Mouse (Mus musculus) forebrain, embryonic 16.5 days (tissue): ENCODE results near the gene Igsf6. TPM values are rescaled to one million over a fixed set of nuclear protein-coding genes. Genes with fewer than 3 reads are reported as not detected.
"Not testable (repeated sequence)": the region's sequence is repeated elsewhere in the genome, so short reads cannot be mapped to it uniquely, and the experiment has no call there.

Experiments
- ATAC-seq: fragments of 200-750 bp; cut with Nextera tagmentation; 2 replicates; pipeline ENCODE4 v1.8.0; 2017; ENCODE audit warnings: mild to moderate bottlenecking, moderate library complexity
- H3K27ac ChIP-seq: fragments of 300-500 bp; sonication (generic); 2 replicates; pipeline ENCODE4 v1.5.1; 2014; ENCODE audit warnings: low read length, control low read depth
- H3K27me3 ChIP-seq: fragments of 300-500 bp; sonication (generic); replicated peaks from 2 replicates; pipeline ENCODE4 v1.6.1; 2014; ENCODE audit warnings: low read length; ENCODE audit not compliant: control insufficient read depth, insufficient read depth
- H3K36me3 ChIP-seq: fragments of 300-500 bp; sonication (generic); 2 replicates; pipeline ENCODE4 v1.6.1; 2014; ENCODE audit not compliant: control insufficient read depth, insufficient read depth
- H3K4me1 ChIP-seq: fragments of 300-500 bp; sonication (generic); replicated peaks from 2 replicates; pipeline ENCODE4 v1.6.1; 2014; ENCODE audit warnings: low read length; ENCODE audit not compliant: control insufficient read depth, insufficient read depth
- H3K4me2 ChIP-seq: fragments of 300-500 bp; sonication (generic); 2 replicates; pipeline ENCODE4 v1.6.1; 2014; ENCODE audit warnings: mild to moderate bottlenecking, low read length, control low read depth
- H3K4me3 ChIP-seq: fragments of 300-500 bp; sonication (generic); replicated peaks from 2 replicates; pipeline ENCODE4 v1.5.1; 2014; ENCODE audit warnings: mild to moderate bottlenecking, low read length, control low read depth
- H3K9ac ChIP-seq: fragments of 300-500 bp; sonication (generic); replicated peaks from 2 replicates; pipeline ENCODE4 v1.6.1; 2014; ENCODE audit warnings: low read depth, low read length, control low read depth
- H3K9me3 ChIP-seq: fragments of 300-500 bp; sonication (generic); 2 replicates; pipeline ENCODE4 v1.6.1; 2016; ENCODE audit warnings: low read length; ENCODE audit not compliant: control insufficient read depth
- WGBS: fragments of 180-500 bp; shearing (Covaris S2); extraction: QIAGEN DNeasy Blood & Tissue Kit; methylation state at CpG from one replicate; pipeline ENCODE4 v1.1.7; 2014; 5-methylcytosine and 5-hydroxymethylcytosine counted together
- polyA plus RNA-seq: library from polyadenylated mRNA; unstranded; fragments of >200 nt; fragmentation: Nextera tagmentation; extraction: Ambion mirVana; gene quantifications from 2 replicates; pipeline ENCODE4 v1.2.1, GENCODE M21; 2015

Gene Igsf6
- polyA plus RNA-seq, 1 experiment from 2014 or later: 0.77 TPM

DNA sequence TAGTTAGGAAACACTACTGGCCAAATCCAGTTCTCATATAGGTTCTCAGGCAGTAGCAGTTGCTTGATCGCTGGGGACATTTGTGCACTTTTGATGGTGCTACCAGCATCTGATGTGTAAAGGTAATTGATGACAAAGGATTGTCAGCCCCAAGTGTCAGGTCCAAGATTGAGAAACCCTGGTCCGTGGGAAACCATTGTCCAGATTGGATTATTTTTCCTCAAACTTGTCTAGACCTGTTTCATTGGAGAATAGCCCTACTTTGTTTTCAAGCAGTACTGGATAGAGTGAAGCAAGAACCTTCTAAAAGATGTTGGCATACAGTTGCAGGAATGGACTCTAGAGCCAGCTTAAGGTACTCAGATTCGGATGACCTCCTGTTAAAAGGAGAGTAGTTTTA, 31.4 kb downstream of the Igsf6 start:
- no peak overlapping the region for H3K9ac ChIP-seq
- H3K36me3 ChIP-seq: no peaks in the 10 kb centered on the region
- no peak for ATAC-seq
- H3K4me3 ChIP-seq: no peak overlapping the region
- no peak overlapping the region for H3K4me2 ChIP-seq
- H3K4me1 ChIP-seq: peaks cover 4% of the 10 kb centered on the region
- H3K9me3 ChIP-seq: no peaks in the 10 kb centered on the region
- H3K27me3 ChIP-seq: no peaks in the 10 kb centered on the region
- H3K27ac ChIP-seq: no peak overlapping the region
- 92% methylated on average over 3 of the region's 3 CpGs for WGBS

DNA sequence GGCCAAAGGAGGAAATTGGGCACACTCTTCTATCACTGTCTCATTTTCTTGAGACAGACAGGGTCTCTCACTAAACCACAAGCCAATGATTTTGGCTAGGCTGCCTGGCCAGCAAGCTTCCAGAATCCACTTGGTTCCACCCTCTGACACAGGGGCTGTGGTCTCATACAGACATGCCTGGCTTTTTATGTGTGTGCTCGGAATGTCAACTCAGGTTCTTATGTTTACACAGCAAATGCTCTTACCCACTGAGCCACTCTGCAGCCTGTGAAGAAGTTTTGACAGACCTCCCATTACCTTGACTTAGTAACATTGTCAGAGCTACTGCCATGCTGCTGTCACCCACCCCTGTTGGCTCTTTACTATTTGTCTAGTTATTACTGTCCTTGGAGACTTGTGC, 32.4 kb downstream of the Igsf6 start:
- no peak overlapping the region for H3K27ac ChIP-seq
- H3K4me2 ChIP-seq: no peak overlapping the region
- H3K9me3 ChIP-seq: no peaks in the 10 kb centered on the region
- H3K9ac ChIP-seq: no peak overlapping the region
- H3K4me3 ChIP-seq: no peak overlapping the region
- peaks cover 7% of the 10 kb centered on the region for H3K4me1 ChIP-seq
- H3K27me3 ChIP-seq: no peaks in the 10 kb centered on the region
- WGBS: 88% methylated on average over 1 of the region's 1 CpGs
- no peaks in the 10 kb centered on the region for H3K36me3 ChIP-seq
- ATAC-seq: no peak

DNA sequence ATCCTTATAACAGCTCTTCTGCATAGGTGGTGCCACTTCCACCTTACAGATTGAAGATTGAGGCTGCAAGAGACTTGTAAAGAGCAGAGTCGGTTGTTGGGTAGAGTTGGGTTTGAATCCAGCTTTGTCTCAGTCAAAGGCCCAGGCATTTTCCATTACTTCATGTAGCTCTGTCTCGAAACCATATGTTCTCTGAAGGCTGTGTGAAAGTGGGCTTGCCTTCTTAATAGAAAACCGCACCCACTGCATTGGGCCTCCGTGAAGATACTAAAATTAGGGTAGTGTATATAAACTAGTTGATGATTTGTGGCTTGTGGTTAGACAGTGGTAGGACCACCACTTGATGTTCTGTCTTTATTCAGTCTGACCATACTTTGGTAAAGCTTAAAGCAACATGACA, 33.8 kb downstream of the Igsf6 start:
- Histone ChIP-seq H3K4me2 (no peak overlapping the region), H3K27me3 (no peaks in the 10 kb centered on the region), H3K9ac (no peak overlapping the region), H3K27ac (no peak overlapping the region), H3K36me3 (no peaks in the 10 kb centered on the region), H3K9me3 (no peaks in the 10 kb centered on the region), H3K4me1 (peaks cover 16% of the 10 kb centered on the region), H3K4me3 (no peak overlapping the region)
- WGBS: 88% methylated on average over 4 of the region's 4 CpGs
- no peak for ATAC-seq

DNA sequence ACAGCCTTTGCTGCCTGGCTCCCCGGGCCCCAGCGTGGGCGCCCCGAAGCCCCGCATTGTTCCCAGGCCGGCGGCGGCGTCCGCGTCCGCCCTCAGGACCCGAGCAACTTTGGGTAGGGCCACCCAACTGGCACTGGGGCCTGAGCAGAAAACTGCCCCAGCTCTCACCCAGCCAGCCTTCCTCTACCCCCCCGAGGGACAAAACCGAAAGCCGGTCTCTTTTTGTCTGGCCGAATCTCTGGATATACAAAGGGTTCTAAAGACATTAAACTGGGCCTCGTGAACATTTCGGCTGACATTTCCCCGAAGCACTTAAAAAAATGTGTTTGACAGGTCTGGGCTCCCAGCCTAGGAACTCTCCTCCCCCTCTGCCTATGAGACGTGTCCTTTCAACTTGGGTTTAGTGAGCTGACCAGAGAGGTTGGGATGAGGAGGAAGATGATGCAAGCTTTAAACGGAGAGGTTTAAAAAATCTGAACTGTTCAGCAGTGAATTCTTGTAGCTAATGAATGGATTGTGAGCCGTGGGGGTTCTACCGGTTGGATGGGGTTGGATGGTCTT, 39.1 kb downstream of the Igsf6 start:
- Histone ChIP-seq H3K9ac (peak overlapping the region; percentile 99), H3K4me3 (peak overlapping the region; percentile 95), H3K9me3 (no peaks in the 10 kb centered on the region), H3K27ac (peak overlapping the region; percentile 97), H3K27me3 (peaks cover 4% of the 10 kb centered on the region; the same call in 1 of the 2 replicates), H3K4me2 (peak overlapping the region; percentile 79), H3K36me3 (no peaks in the 10 kb centered on the region), H3K4me1 (peaks cover 20% of the 10 kb centered on the region)
- peak; percentile 31 for ATAC-seq
- WGBS: under 1% methylated on average over 24 of the region's 24 CpGs

DNA sequence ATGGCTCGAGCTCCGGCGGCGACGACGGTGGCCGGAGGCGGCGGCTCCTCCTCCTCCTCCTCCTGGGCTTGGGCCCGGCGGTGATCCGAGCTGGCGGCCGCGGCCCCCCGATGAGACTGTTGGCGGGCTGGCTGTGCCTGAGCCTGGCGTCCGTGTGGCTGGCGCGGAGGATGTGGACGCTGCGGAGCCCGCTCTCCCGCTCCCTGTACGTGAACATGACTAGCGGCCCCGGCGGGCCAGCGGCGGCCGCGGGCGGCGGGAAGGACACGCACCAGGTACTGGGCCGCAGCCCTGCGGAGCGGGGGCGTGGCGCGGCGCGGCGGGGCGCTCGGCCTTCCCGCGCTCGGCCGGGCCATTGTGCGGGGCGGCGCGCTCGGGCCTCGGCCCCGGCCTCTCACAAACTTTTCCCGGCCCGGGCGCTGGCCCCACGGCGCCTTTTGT, 39.7 kb downstream of the Igsf6 start:
- Histone ChIP-seq H3K9ac (peak overlapping the region; percentile 99), H3K4me1 (peaks cover 20% of the 10 kb centered on the region), H3K4me2 (peak overlapping the region; percentile 79), H3K4me3 (peak overlapping the region; percentile 95), H3K27ac (peak overlapping the region; percentile 97), H3K36me3 (no peaks in the 10 kb centered on the region), H3K9me3 (no peaks in the 10 kb centered on the region), H3K27me3 (peaks cover 4% of the 10 kb centered on the region; the same call in 1 of the 2 replicates)
- ATAC-seq: peak; percentile 77
- WGBS: 0% methylated on average over 38 of the region's 63 CpGs

DNA sequence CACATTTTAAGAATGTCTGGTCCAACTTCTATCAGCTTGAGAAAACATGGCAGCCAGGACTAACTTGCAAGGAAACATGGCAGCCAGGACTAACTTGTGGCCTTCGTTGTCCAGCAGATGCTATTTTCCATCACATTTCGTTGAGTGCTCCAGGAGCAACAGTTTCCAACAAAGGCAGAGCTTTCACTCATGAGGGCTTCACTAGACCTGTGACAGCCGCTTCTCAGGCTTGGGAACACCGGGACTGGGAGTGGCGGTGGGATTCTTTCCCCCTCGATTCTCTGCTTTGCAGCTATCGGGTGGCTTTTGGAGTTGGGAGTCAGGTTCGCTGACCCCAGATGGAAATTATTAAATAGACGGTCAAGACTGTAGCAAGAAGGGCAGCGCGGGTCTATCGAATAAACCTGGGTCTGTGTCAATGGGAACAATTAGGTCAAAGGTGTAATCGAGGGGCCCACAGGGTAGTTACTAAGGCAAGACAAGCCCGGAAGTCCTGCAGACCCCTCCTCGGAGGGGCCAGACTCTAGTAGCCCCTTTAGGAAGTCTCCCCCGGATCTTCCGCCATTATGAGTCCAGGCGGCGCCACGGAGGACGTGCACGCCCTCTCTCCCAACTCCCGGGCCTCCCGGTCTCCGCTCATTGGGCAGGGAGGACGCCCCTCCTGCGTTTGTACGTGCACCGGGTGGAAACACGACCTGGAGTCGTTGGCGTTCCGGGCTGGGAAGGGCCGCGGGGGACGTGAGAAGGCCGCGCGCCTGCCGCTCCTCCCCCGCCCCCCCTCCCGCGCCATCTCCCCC, 40.3 kb downstream of the Igsf6 start, which contains the start of gene Mettl9:
TSS of gene Mettl9 (plus strand) at position 590 of the 797 bp plus-strand sequence.
- H3K27me3 ChIP-seq: peaks cover 4% of the 10 kb centered on the region; the same call in 1 of the 2 replicates
- H3K4me3 ChIP-seq: peak within 1 kb of the TSS; percentile 95
- WGBS: 3% methylated on average over 43 of the region's 43 CpGs
- peak within 1 kb of the TSS; percentile 97 for H3K27ac ChIP-seq
- no peaks in the 10 kb centered on the region for H3K9me3 ChIP-seq
- H3K4me2 ChIP-seq: peak within 1 kb of the TSS; percentile 79
- ATAC-seq: peak; percentile 98
- H3K36me3 ChIP-seq: no peaks in the 10 kb centered on the region
- peaks cover 20% of the 10 kb centered on the region for H3K4me1 ChIP-seq
- peak within 1 kb of the TSS; percentile 99 for H3K9ac ChIP-seq

DNA sequence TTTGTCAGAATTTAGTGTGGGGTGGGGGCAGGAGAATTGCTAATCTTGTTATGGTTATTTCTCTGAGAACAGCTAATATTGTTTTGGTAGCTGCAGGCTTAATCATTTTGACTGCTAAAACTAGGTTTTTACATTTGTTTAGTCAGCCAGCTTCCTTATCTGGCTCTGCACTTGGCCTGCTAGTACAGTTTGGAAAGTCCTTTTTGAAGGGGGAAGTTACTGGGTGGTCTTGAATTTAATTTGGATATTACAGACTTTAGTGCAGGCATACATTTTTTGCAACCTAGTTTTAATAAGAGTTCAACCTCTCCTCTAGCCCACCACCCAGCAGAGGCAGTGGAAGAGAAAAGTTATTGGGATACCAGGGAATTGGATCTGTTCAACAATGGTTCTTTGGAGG, 44.4 kb downstream of the Igsf6 start:
- H3K9me3 ChIP-seq, H3K4me2 ChIP-seq, H3K36me3 ChIP-seq, H3K9ac ChIP-seq, H3K4me3 ChIP-seq, H3K4me1 ChIP-seq, H3K27ac ChIP-seq, H3K27me3 ChIP-seq, ATAC-seq: not testable (repeated sequence)

DNA sequence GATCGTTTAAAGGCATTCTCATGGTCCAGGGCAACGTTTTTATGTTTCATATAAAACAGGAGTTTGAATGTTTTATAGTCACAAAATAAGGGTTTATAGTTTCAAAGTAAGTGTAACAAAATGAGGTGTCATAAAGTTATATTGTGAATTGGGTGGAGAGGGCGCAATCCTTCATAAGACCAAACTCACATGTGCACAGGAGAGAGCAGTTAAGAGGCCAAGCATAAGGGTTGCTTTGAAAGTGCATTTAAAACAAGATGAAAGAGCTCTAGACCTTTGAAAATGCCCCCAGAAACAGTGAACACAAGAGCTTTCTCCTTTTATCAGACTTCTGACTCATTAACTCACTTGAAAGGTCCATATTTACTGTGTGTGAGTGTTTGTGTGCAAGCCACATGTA, 48.1 kb downstream of the Igsf6 start:
- 64% methylated on average over 3 of the region's 3 CpGs for WGBS
- H3K9me3 ChIP-seq: no peaks in the 10 kb centered on the region
- no peaks in the 10 kb centered on the region for H3K36me3 ChIP-seq

DNA sequence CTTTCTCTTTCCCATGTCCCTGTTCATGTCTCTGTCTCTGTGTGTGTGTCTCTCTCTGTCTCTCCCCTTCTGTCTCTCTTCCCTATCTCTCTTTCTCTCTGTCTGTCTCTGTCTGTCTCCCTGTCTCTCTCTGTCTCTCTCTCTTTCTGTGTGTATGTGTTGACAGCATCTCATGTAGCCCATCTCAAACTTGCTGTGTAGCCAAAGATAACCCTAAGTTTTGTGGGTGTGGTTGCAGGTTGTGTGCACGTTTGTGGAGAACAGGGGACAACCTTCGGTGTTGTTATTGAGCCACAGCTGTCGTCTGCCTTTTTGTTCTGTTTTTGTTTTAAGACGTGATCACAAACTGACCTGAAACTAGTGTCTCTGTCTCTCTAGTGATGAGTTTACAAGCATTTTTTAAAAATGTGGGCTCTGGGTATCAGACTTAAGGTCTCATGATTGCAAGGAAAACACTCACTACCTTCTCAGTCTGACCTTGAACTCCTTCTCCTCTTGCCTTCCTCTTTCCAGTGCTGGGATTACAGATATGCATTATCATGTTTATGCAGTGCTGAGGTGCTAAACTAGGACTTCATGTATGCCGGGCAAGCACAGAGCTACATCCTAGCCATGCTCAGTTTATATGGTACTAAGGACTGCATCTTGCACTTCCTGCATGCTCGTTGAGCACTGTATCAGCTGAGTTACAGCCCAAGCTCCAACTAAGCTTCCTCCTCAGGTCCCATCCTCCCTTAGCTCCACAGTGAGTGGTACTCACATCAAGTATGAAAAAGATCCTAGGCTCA, 49.0 kb downstream of the Igsf6 start:
- ATAC-seq: no peak
- Histone ChIP-seq H3K4me3 (no peak overlapping the region), H3K4me1 (no peaks in the 10 kb centered on the region), H3K27me3 (peaks cover 3% of the 10 kb centered on the region), H3K9me3 (no peaks in the 10 kb centered on the region), H3K4me2 (no peak overlapping the region), H3K9ac (no peak overlapping the region), H3K27ac (no peak overlapping the region), H3K36me3 (no peaks in the 10 kb centered on the region)
- WGBS: 76% methylated on average over 6 of the region's 6 CpGs

More for the DNA sequence above, 48.1 kb downstream of the Igsf6 start:
- peaks cover 3% of the 10 kb centered on the region for H3K27me3 ChIP-seq
- H3K27ac ChIP-seq: no peak overlapping the region
- H3K9ac ChIP-seq: no peak overlapping the region
- no peak overlapping the region for H3K4me3 ChIP-seq
- H3K4me1 ChIP-seq: no peaks in the 10 kb centered on the region
- H3K4me2 ChIP-seq: no peak overlapping the region
- ATAC-seq: no peak
